Mouse (Mus musculus): Measurements from ENCODE around the gene Col4a4. TPM values are rescaled to one million over a fixed set of nuclear protein-coding genes. Genes with fewer than 3 reads are reported as not detected.

Col4a4 gene
- polyA plus RNA-seq, 2 experiments: 0.14 to 0.18 TPM

DNA sequence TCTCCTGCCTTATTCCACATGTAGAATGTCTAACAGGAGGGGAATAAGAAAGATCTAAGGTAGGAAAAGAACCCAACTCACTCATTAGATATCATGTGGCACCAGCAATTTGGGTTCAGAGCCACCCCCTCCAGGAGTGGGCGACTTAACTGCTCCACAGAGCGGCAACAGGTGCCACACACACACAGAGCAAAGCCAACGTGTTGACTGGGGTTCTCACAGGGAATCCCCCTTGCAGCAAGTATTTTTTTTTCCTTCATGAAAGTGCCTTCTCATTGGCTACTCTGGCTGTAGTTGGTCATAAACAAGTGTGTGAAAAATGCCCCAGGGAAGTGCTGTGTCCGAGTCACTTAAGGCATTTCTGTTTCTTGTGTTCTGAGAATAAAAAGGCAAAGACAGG, 143.1 kb downstream of the Col4a4 start:
- DNase-seq (ENCODE audit: low spot score) (no peak), ATAC-seq (ENCODE audit: low FRiP score, low read depth) (no peak)
- TF ChIP-seq POLR2A (IDR thresholded peaks at IDR 0.05; ENCODE audit: borderline replicate concordance, extremely low read depth, insufficient read depth, insufficient read length): no peak
- no peak overlapping the region for H3K4me3 ChIP-seq (replicated peaks; ENCODE audit: low read length)
- H3K4me1 ChIP-seq (ENCODE audit: control insufficient read depth, insufficient read depth, low read length): no peaks in the 10 kb centered on the region
- WGBS: 40% methylated on average over 4 of the region's 4 CpGs
- no peak overlapping the region for H3K4me2 ChIP-seq (replicated peaks; ENCODE audit: low read depth, low read length, severe bottlenecking)
- H3K36me3 ChIP-seq (ENCODE audit: control insufficient read depth, insufficient read depth, low read length): no peaks in the 10 kb centered on the region
- H3K9ac ChIP-seq (ENCODE audit: low read depth, low read length, severe bottlenecking): no peak overlapping the region
- no peaks in the 10 kb centered on the region for H3K27me3 ChIP-seq (ENCODE audit: control insufficient read depth, insufficient read depth, low read length)
- H3K27ac ChIP-seq (replicated peaks; ENCODE audit: low read depth, low read length): no peak overlapping the region
- H3K9me3 ChIP-seq (ENCODE audit: control insufficient read depth, low read length): no peaks in the 10 kb centered on the region

- no peak for TF ChIP-seq POLR2A (IDR thresholded peaks at IDR 0.05; ENCODE audit: borderline replicate concordance, extremely low read depth, insufficient read depth, insufficient read length)
- no peak overlapping the region for H3K9ac ChIP-seq (ENCODE audit: low read depth, low read length, severe bottlenecking)
- no peaks in the 10 kb centered on the region for H3K9me3 ChIP-seq (ENCODE audit: control insufficient read depth, low read length)
- H3K4me1 ChIP-seq (ENCODE audit: control insufficient read depth, insufficient read depth, low read length): no peaks in the 10 kb centered on the region
- 69% methylated on average over 1 of the region's 1 CpGs for WGBS
- H3K27me3 ChIP-seq (ENCODE audit: control insufficient read depth, insufficient read depth, low read length): no peaks in the 10 kb centered on the region
- H3K4me2 ChIP-seq (replicated peaks; ENCODE audit: low read depth, low read length, severe bottlenecking): no peak overlapping the region
- ATAC-seq (ENCODE audit: low FRiP score, low read depth) (no peak), DNase-seq (ENCODE audit: low spot score) (no peak)
- no peaks in the 10 kb centered on the region for H3K36me3 ChIP-seq (ENCODE audit: control insufficient read depth, insufficient read depth, low read length)
- H3K4me3 ChIP-seq (replicated peaks; ENCODE audit: low read length): no peak overlapping the region
- H3K27ac ChIP-seq (replicated peaks; ENCODE audit: low read depth, low read length): no peak overlapping the region
Measured at GRCm38 (mm10) chr1:82440123-82440522, 146.5 kb downstream of the Col4a4 start.

- H3K4me2 ChIP-seq (replicated peaks; ENCODE audit: low read depth, low read length, severe bottlenecking): no peak overlapping the region
- H3K9ac ChIP-seq (ENCODE audit: low read depth, low read length, severe bottlenecking): no peak overlapping the region
- H3K36me3 ChIP-seq (ENCODE audit: control insufficient read depth, insufficient read depth, low read length): no peaks in the 10 kb centered on the region
- ATAC-seq (ENCODE audit: low FRiP score, low read depth) (no peak), DNase-seq (ENCODE audit: low spot score) (no peak)
- no peak for TF ChIP-seq POLR2A (IDR thresholded peaks at IDR 0.05; ENCODE audit: borderline replicate concordance, extremely low read depth, insufficient read depth, insufficient read length)
- H3K9me3 ChIP-seq (ENCODE audit: control insufficient read depth, low read length): no peaks in the 10 kb centered on the region
- no peaks in the 10 kb centered on the region for H3K27me3 ChIP-seq (ENCODE audit: control insufficient read depth, insufficient read depth, low read length)
- no peak overlapping the region for H3K4me3 ChIP-seq (replicated peaks; ENCODE audit: low read length)
- no peak overlapping the region for H3K27ac ChIP-seq (replicated peaks; ENCODE audit: low read depth, low read length)
- 86% methylated on average over 3 of the region's 3 CpGs for WGBS
- peaks cover 2% of the 10 kb centered on the region; the same call in 1 of the 2 replicates for H3K4me1 ChIP-seq (ENCODE audit: control insufficient read depth, insufficient read depth, low read length)
Measured at GRCm38 (mm10) chr1:82437273-82437672, 149.4 kb downstream of the Col4a4 start.

DNA sequence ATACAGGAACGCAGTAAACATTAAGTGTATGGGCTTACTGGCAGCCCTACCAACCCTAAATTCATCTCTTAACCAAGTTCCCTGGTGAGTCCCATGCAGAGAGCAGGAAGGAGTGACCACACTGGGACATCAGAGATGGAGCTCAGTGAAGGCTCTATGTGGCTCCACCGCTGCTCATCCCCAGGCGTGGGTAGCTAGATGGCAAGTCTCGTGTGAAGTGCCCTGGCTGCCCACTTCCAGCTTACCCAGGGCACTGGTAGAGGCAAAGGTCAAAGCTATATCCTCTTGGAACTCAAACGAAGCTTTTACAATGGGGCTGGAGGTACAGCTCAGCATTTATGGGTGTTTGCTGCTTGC, 153.0 kb downstream of the Col4a4 start:
- TF ChIP-seq POLR2A (IDR thresholded peaks at IDR 0.05; ENCODE audit: borderline replicate concordance, extremely low read depth, insufficient read depth, insufficient read length): no peak
- Histone ChIP-seq H3K27me3 (ENCODE audit: control insufficient read depth, insufficient read depth, low read length) (no peaks in the 10 kb centered on the region), H3K9me3 (ENCODE audit: control insufficient read depth, low read length) (no peaks in the 10 kb centered on the region)

DNA sequence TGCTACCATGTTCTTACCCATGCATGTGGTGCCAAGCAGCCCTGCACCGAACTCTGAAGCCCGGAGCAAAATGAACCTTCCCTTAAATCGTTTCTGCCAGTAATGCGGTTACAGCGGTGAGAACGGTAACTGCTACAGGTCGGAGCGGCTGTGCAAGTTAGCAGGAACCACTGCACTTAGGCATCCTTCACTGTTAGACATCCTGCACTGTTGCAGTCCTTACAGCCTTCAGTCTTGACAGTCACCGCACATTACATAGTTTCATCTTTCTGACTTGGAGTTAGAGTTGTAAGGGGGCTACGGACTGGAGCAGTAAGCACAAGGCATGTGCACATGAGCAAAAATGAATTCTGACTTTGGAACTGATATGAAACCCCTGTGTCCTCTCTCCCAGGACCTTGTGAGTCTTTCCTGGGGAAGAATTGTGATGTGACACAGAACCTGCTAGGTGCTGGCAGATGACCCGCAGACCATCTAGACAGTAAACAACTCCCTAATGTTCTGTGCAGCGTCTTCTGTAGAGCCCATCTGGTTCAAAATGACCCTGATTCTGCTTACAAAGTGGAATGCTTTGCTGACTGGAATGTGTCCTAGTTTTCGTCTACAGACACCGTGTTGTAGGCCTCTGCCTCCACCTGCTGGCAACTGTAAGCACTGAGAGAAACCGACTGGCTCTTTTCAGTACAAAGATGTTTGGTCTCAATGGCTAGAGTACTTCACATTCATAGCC, 153.6 kb downstream of the Col4a4 start:
- Histone ChIP-seq H3K27ac (replicated peaks; ENCODE audit: low read depth, low read length) (peak overlapping the region; percentile 33; the same call in 1 of the 2 replicates), H3K9ac (ENCODE audit: low read depth, low read length, severe bottlenecking) (no peak overlapping the region), H3K27me3 (ENCODE audit: control insufficient read depth, insufficient read depth, low read length) (no peaks in the 10 kb centered on the region), H3K9me3 (ENCODE audit: control insufficient read depth, low read length) (no peaks in the 10 kb centered on the region), H3K36me3 (ENCODE audit: control insufficient read depth, insufficient read depth, low read length) (no peaks in the 10 kb centered on the region), H3K4me1 (ENCODE audit: control insufficient read depth, insufficient read depth, low read length) (peaks cover 17% of the 10 kb centered on the region), H3K4me3 (replicated peaks; ENCODE audit: low read length) (no peak overlapping the region), H3K4me2 (replicated peaks; ENCODE audit: low read depth, low read length, severe bottlenecking) (peak overlapping the region; percentile 6; the same call in 1 of the 2 replicates)
- TF ChIP-seq POLR2A (IDR thresholded peaks at IDR 0.05; ENCODE audit: borderline replicate concordance, extremely low read depth, insufficient read depth, insufficient read length): no peak
- ATAC-seq (ENCODE audit: low FRiP score, low read depth): peak; percentile 69; the same call in 1 of the 2 replicates
- peak; percentile 75 for DNase-seq (ENCODE audit: low spot score)
- WGBS: 56% methylated on average over 15 of the region's 15 CpGs

More for the DNA sequence above, 153.0 kb downstream of the Col4a4 start:
- H3K4me2 ChIP-seq (replicated peaks; ENCODE audit: low read depth, low read length, severe bottlenecking): no peak overlapping the region
- no peak overlapping the region for H3K27ac ChIP-seq (replicated peaks; ENCODE audit: low read depth, low read length)
- H3K36me3 ChIP-seq (ENCODE audit: control insufficient read depth, insufficient read depth, low read length): no peaks in the 10 kb centered on the region
- ATAC-seq (ENCODE audit: low FRiP score, low read depth) (no peak), DNase-seq (ENCODE audit: low spot score) (no peak)
- no peak overlapping the region for H3K9ac ChIP-seq (ENCODE audit: low read depth, low read length, severe bottlenecking)
- 77% methylated on average over 5 of the region's 5 CpGs for WGBS
- no peak overlapping the region for H3K4me3 ChIP-seq (replicated peaks; ENCODE audit: low read length)
- H3K4me1 ChIP-seq (ENCODE audit: control insufficient read depth, insufficient read depth, low read length): peaks cover 16% of the 10 kb centered on the region

Data from limb, embryonic 14.5 days (tissue).